Mouse (Mus musculus): ENCODE data around the gene Glo1.
"Not testable (repeated sequence)": the region's sequence is repeated elsewhere in the genome, so short reads cannot be mapped to it uniquely, and the experiment has no call there.

Glo1 gene

GRCm38 (mm10) chr17:30626719-30627118, at the start of gene Glo1:
Gene Glo1, minus strand, starts transcription at chr17:30626871.
- not testable (repeated sequence) for DNase-seq (ENCODE audit: low spot score in 2 of 2)

- DNase-seq (ENCODE audit: low spot score in 2 of 2): peak; percentile 57 to 59
Measured at GRCm38 (mm10) chr17:30675021-30675740, 48.5 kb upstream of the Glo1 start.

GRCm38 (mm10) chr17:30673023-30673422, 46.4 kb upstream of the Glo1 start:
- no peak for DNase-seq (ENCODE audit: low spot score in 2 of 2)

GRCm38 (mm10) chr17:30672556-30672955, 45.9 kb upstream of the Glo1 start:
- DNase-seq (ENCODE audit: low spot score in 2 of 2): no peak

- no peak for DNase-seq (ENCODE audit: low spot score in 2 of 2)
Measured at GRCm38 (mm10) chr17:30664856-30665255, 38.2 kb upstream of the Glo1 start.

- DNase-seq (ENCODE audit: low spot score in 2 of 2): no peak
Measured at GRCm38 (mm10) chr17:30663170-30663569, 36.5 kb upstream of the Glo1 start.

- DNase-seq (ENCODE audit: low spot score in 2 of 2): no peak
Measured at GRCm38 (mm10) chr17:30662131-30662530, 35.5 kb upstream of the Glo1 start.

- DNase-seq (ENCODE audit: low spot score in 2 of 2): peak; percentile 82
Measured at GRCm38 (mm10) chr17:30658152-30658544, 31.5 kb upstream of the Glo1 start.

- no peak for DNase-seq (ENCODE audit: low spot score in 2 of 2)
Measured at GRCm38 (mm10) chr17:30657530-30658151, 31.0 kb upstream of the Glo1 start.

- no peak for DNase-seq (ENCODE audit: low spot score in 2 of 2)
Measured at GRCm38 (mm10) chr17:30653010-30653409, 26.3 kb upstream of the Glo1 start.

GRCm38 (mm10) chr17:30648770-30649169, 22.1 kb upstream of the Glo1 start:
- DNase-seq (ENCODE audit: low spot score in 2 of 2): no peak

- DNase-seq (ENCODE audit: low spot score in 2 of 2): no peak
Measured at GRCm38 (mm10) chr17:30640896-30641295, 14.2 kb upstream of the Glo1 start.

GRCm38 (mm10) chr17:30638996-30639395, 12.3 kb upstream of the Glo1 start:
- DNase-seq (ENCODE audit: low spot score in 2 of 2): no peak

GRCm38 (mm10) chr17:30637714-30638113, 11.0 kb upstream of the Glo1 start:
- DNase-seq (ENCODE audit: low spot score in 2 of 2): no peak

- DNase-seq (ENCODE audit: low spot score in 2 of 2): no peak
Measured at GRCm38 (mm10) chr17:30635367-30635766, 8.7 kb upstream of the Glo1 start.

GRCm38 (mm10) chr17:30624132-30624531, 2.5 kb downstream of the Glo1 start, which contains the start of gene Dnah8:
Gene Dnah8, plus strand, starts transcription at chr17:30624354.
- DNase-seq (ENCODE audit: low spot score in 2 of 2): not testable (repeated sequence)

GRCm38 (mm10) chr17:30623200-30623599, 3.5 kb downstream of the Glo1 start:
- no peak for DNase-seq (ENCODE audit: low spot score in 2 of 2)

- DNase-seq (ENCODE audit: low spot score in 2 of 2): no peak
Measured at GRCm38 (mm10) chr17:30621450-30621849, 5.2 kb downstream of the Glo1 start.

- no peak for DNase-seq (ENCODE audit: low spot score in 2 of 2)
Measured at GRCm38 (mm10) chr17:30620548-30620947, 6.1 kb downstream of the Glo1 start.

- no peak for DNase-seq (ENCODE audit: low spot score in 2 of 2)
Measured at GRCm38 (mm10) chr17:30619153-30619552, 7.5 kb downstream of the Glo1 start.

- DNase-seq (ENCODE audit: low spot score in 2 of 2): no peak
Measured at GRCm38 (mm10) chr17:30618136-30618891, 8.4 kb downstream of the Glo1 start.

- no peak for DNase-seq (ENCODE audit: low spot score in 2 of 2)
Measured at GRCm38 (mm10) chr17:30616203-30616602, 10.5 kb downstream of the Glo1 start.

- DNase-seq (ENCODE audit: low spot score in 2 of 2): no peak
Measured at GRCm38 (mm10) chr17:30613350-30613749, 13.3 kb downstream of the Glo1 start.

Data from right cerebral cortex, postnatal 10 days (tissue).